Mouse (Mus musculus): ENCODE measurements around the gene Hgd. TPM values are rescaled to one million over a fixed set of nuclear protein-coding genes. Genes with fewer than 3 reads are reported as not detected.

Hgd gene
- total RNA-seq (2023): not detected

DNA sequence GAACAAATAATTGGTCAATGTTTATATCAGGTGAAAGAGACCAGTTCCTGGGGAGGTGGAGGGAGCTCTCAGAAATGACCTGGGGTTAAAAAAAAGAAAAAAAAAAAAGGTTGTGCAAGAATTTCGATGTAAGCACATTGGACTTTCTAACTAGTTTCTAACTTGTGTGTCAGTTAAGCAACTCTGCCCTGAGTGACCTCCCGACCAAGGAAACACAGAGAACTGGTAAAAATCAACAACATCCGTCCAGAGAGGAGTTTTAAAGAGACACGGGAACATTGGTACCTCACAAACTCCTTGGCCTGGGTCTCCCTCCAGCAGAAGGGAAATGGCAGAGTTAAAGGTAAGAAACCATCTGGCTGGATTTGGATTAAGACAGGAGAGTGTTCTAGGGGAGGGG is at the start of gene Hgd:
Hgd (plus strand) TSS at position 160 of the 400 bp plus-strand sequence.

DNA sequence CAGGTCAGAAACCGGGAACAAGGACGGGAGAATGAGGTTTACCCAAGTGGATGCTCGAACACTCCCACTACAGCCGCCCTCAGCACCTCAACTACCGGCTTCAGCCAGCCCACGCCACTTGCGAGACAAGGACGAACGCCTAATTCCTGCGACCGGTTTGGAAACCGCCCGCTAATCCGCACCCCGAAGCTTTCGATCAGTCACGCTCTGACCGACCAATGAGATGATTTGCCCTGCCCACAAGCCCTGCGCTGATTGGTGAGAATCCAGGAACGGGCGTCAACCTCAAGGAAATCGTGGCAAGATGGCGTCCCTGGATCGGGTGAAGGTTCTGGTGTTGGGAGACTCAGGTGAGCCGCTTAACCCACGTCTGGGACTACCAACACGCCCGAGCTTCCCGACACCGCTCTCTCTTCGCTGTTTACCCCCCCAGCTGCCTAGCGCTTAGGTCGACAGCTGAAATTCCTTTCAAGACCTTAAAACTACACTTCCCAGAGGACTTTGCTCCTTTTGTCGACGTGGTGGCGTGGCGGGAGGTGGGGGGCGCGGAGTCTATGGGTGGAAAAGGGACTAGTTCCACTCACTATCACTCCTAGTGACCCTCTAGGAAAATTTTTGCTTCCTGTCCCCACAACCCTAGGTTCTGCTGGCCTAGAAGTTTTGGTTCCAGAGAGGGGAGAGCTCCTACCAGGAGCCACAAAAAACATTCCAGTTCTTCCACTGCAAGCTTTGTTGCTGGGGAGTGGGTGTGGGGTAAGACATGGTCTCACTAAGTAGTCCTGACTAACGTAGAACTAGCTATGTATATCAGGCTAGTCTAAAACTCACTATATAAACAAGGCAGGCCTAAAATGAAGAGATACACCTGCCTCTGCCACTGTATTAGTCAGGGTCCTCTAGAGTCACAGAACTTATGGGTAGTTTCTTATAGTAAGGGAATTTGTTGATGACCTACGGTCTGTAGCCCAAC is 40.1 kb upstream of the Hgd start, which contains the start of the genes Gtf2e1 and Rabl3:
Gtf2e1 (minus strand) TSS at position 179 of the 970 bp plus-strand sequence.
Rabl3 (plus strand) TSS at position 275 of the 970 bp plus-strand sequence.

DNA sequence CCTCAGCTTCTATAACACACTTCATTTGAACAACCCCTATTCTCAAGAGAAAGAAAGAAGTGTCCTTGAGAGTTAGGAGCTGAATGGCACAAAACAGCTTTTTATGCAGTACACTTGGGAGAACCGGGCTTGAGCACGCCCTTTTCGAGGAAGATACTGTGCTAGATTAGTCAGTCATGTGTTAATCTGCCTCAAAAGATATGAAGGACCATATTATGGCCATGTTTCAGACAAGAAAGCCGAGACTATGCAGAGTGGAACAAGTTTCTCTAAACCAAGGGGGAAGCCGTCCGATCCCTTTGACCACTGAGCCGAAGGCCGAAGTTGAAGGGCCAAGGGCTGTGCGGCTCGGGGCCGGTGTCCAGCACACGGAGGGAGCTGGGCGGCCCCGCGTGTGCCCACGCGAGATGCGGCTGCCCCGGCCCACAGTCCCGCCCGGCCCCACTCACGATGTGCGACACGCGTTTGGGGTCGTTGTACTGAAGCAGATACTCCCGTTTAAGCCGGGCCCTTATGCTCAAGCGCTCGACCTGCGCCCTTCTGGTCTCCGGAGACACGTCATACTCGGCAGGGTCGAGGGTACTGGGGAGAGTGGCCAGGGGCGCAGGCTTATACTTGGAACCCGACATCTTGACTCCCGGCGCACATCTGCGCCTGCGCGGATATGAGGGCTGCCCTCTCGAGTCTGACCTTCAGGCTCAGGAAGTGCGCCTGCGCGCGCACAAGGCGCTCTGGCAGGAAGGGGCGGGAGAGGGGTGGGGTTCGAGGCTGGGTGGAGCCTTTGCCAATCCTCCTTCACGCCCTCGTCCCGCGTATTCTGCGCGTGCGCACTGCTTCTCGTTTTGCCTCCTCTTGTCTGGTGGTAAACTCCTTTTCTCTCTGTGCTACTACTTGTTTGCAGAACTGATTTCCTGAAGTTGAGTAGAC is 74.0 kb downstream of the Hgd start, which contains the start of gene Ndufb4:
Ndufb4 (minus strand) TSS at position 723 of the 927 bp plus-strand sequence.

Other genes with a start within 250 kb of the Hgd start
- gene Stxbp5l, start 195.2 kb upstream of the Hgd start, total RNA-seq (2023): not detected
- 10 to 100 TPM; 19.1 to 21.9 TPM for gene Gtf2e1, start 40.4 kb upstream of the Hgd start, total RNA-seq (2023)
- gene Rabl3, start 40.3 kb upstream of the Hgd start, total RNA-seq (2023): 10 to 100 TPM; 14.6 to 15.9 TPM
- gene Ndufb4, start 74.3 kb downstream of the Hgd start, total RNA-seq (2023): 10 to 100 TPM; 44.0 to 45.2 TPM
- 1 to 10 TPM in 1 of 2 experiments, under 1 TPM in 1; 0.83 to 1.4 TPM for gene Fstl1, start 196.7 kb downstream of the Hgd start, total RNA-seq (2023)